Mouse (Mus musculus) right cerebral cortex, postnatal 14 days (tissue): Measurements from ENCODE around the gene Prkg1.

Experiments used
- DNase-seq: peaks from one replicate; pipeline ENCODE4 v3.0.0; 2022

The Prkg1 gene

GRCm38 (mm10) chr19:31743241-31744045 is 21.4 kb downstream of the Prkg1 start:
- DNase-seq, result no peak

- no peak for DNase-seq
Observed at GRCm38 (mm10) chr19:31714900-31715299, 49.9 kb downstream of the Prkg1 start.

GRCm38 (mm10) chr19:31714418-31714817 is 50.4 kb downstream of the Prkg1 start:
- no peak for DNase-seq

GRCm38 (mm10) chr19:31713321-31713720 is 51.5 kb downstream of the Prkg1 start:
- DNase-seq, result no peak

- DNase-seq, result no peak
Observed at GRCm38 (mm10) chr19:31710336-31710735, 54.5 kb downstream of the Prkg1 start.

- no peak for DNase-seq
Observed at GRCm38 (mm10) chr19:31703991-31704390, 60.8 kb downstream of the Prkg1 start.

- DNase-seq, result no peak
Observed at GRCm38 (mm10) chr19:31698916-31699315, 65.9 kb downstream of the Prkg1 start.

- no peak for DNase-seq
Observed at GRCm38 (mm10) chr19:31680821-31681220, 84.0 kb downstream of the Prkg1 start.

- DNase-seq, result no peak
Observed at GRCm38 (mm10) chr19:31678324-31678723, 86.5 kb downstream of the Prkg1 start.

- DNase-seq, result no peak
Observed at GRCm38 (mm10) chr19:31671726-31672125, 93.1 kb downstream of the Prkg1 start.

GRCm38 (mm10) chr19:31665007-31665406 is 99.8 kb downstream of the Prkg1 start:
- no peak for DNase-seq

GRCm38 (mm10) chr19:31664159-31664991 is 100.5 kb downstream of the Prkg1 start:
- DNase-seq, result peak; percentile 49

GRCm38 (mm10) chr19:31663437-31664158 is 101.2 kb downstream of the Prkg1 start:
- peak; percentile 22 for DNase-seq

GRCm38 (mm10) chr19:31662802-31663201 is 102.0 kb downstream of the Prkg1 start:
- no peak for DNase-seq

- DNase-seq, result no peak
Observed at GRCm38 (mm10) chr19:31658751-31659397, 106.0 kb downstream of the Prkg1 start.

GRCm38 (mm10) chr19:31656256-31656655 is 108.6 kb downstream of the Prkg1 start:
- DNase-seq, result no peak

GRCm38 (mm10) chr19:31655826-31656225 is 109.0 kb downstream of the Prkg1 start:
- DNase-seq, result no peak

- no peak for DNase-seq
Observed at GRCm38 (mm10) chr19:31654022-31654421, 110.8 kb downstream of the Prkg1 start.

- DNase-seq, result no peak
Observed at GRCm38 (mm10) chr19:31650452-31650851, 114.4 kb downstream of the Prkg1 start.

- DNase-seq, result no peak
Observed at GRCm38 (mm10) chr19:31647492-31647891, 117.3 kb downstream of the Prkg1 start.

GRCm38 (mm10) chr19:31630899-31631869 is 133.6 kb downstream of the Prkg1 start:
- no peak for DNase-seq

- no peak for DNase-seq
Observed at GRCm38 (mm10) chr19:31621716-31622115, 143.1 kb downstream of the Prkg1 start.
